Mouse (Mus musculus) stomach, postnatal 0 days (tissue): ENCODE measurements at regions not wholly inside any gene's neighbourhood (a gene's known extent, or its start where the extent isn't known, plus 50 kb on each side); places are given as distances from the start of the nearest gene placed in this dataset.

Source experiments
- ATAC-seq: fragments of 200-750 bp; cut with Nextera tagmentation; 2 replicates; pipeline ENCODE4 v1.8.0; 2017; ENCODE audit not compliant: low FRiP score, low TSS enrichment
- DNase-seq: peaks from one replicate; pipeline ENCODE4 v3.0.0-alpha.2; 2016; ENCODE audit warnings: low spot score
- H3K27ac ChIP-seq: fragments of 300-500 bp; sonication (generic); replicated peaks from 2 replicates; pipeline ENCODE4 v1.5.1; 2014; ENCODE audit warnings: mild to moderate bottlenecking, control low read depth
- H3K27me3 ChIP-seq: fragments of 300-500 bp; sonication (generic); 2 replicates; pipeline ENCODE4 v1.6.1; 2014; ENCODE audit warnings: low read length; ENCODE audit not compliant: control insufficient read depth, insufficient read depth
- H3K36me3 ChIP-seq: fragments of 300-500 bp; sonication (generic); 2 replicates; pipeline ENCODE4 v1.6.1; 2014; ENCODE audit warnings: low read length, mixed read lengths; ENCODE audit not compliant: control insufficient read depth, insufficient read depth
- H3K4me1 ChIP-seq: fragments of 300-500 bp; sonication (generic); replicated peaks from 2 replicates; pipeline ENCODE4 v1.6.1; 2014; ENCODE audit warnings: antibody characterized with exemption; ENCODE audit not compliant: control insufficient read depth, insufficient read depth
- H3K4me2 ChIP-seq: fragments of 300-500 bp; sonication (generic); replicated peaks from 2 replicates; pipeline ENCODE4 v1.6.1; 2014; ENCODE audit warnings: low read depth, mild to moderate bottlenecking, control low read depth, moderate library complexity
- H3K4me3 ChIP-seq: fragments of 300-500 bp; sonication (generic); 2 replicates; pipeline ENCODE4 v1.5.1; 2014; ENCODE audit warnings: low read depth, low read length, control low read depth
- H3K9ac ChIP-seq: fragments of 300-500 bp; sonication (generic); 2 replicates; pipeline ENCODE4 v1.6.1; 2014; ENCODE audit warnings: mild to moderate bottlenecking, low read length, control low read depth, mixed read lengths
- H3K9me3 ChIP-seq: fragments of 300-500 bp; sonication (generic); 2 replicates; pipeline ENCODE4 v1.6.1; 2016; ENCODE audit warnings: low read length; ENCODE audit not compliant: control insufficient read depth
- CTCF ChIP-seq: IDR thresholded peaks from 2 replicates; pipeline ENCODE4 v1.5.1; 2016; ENCODE audit warnings: antibody characterized with exemption, low read depth, mild to moderate bottlenecking, moderate library complexity
- EP300 ChIP-seq: optimal IDR thresholded peaks from 2 replicates; pipeline ENCODE3; 2016; ENCODE audit warnings: antibody characterized with exemption
- WGBS: fragments of 180-500 bp; shearing (Covaris S2); extraction: QIAGEN DNeasy Blood & Tissue Kit; methylation state at CpG from one replicate; pipeline ENCODE4 v1.1.7; 2014; 5-methylcytosine and 5-hydroxymethylcytosine counted together

DNA sequence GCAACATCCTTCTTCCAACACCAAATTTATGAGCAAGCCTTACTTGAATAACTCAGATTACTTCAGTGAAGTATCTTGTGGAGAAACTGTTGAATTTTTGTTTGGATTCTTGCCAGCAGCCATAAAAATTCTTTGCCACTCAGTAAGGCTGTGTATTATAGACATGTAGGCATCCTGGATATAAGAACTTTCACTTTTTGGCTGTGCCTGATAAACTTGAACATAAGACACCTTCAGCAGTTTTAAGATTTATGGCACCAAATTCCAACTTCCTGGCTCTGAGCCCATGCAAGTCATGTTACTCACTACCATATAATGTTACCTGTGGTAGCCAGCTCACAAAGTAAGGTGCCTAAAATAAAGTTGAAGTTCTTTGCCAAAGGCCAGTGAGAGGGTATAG is 159.3 kb downstream of the Wdr11 start:
- 0 out of 2 replicates have a peak, but pooled peaks cover 3% of the 10 kb centered on the region for H3K4me1 ChIP-seq
- no peak overlapping the region for H3K27ac ChIP-seq
- TF ChIP-seq CTCF (no peak), EP300 (no peak)
- no peaks in the 10 kb centered on the region for H3K9me3 ChIP-seq
- no peaks in the 10 kb centered on the region for H3K36me3 ChIP-seq
- no peak overlapping the region for H3K4me3 ChIP-seq
- DNase-seq (no peak), ATAC-seq (no peak)
- H3K4me2 ChIP-seq, result no peak overlapping the region
- H3K27me3 ChIP-seq, result no peaks in the 10 kb centered on the region
- H3K9ac ChIP-seq, result no peak overlapping the region

DNA sequence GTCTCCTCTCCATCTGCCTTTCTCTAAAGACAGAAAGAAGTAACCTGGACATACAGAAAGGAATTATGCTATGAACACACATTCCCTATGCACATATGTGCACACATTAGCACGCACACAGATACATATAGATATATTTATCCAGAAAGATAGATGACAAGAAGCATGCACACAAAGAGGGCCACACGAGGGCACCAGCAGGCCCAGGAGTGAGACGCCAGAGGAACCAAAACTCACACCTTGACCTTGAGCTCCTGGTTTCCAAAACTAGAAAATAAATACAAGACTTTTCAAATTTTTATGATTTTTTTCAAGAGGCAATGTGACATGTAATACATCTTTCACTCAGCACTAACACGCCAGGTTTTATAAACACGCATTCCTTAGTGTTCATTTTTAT is 163.1 kb downstream of the Wdr11 start:
- ATAC-seq, result no peak

DNA sequence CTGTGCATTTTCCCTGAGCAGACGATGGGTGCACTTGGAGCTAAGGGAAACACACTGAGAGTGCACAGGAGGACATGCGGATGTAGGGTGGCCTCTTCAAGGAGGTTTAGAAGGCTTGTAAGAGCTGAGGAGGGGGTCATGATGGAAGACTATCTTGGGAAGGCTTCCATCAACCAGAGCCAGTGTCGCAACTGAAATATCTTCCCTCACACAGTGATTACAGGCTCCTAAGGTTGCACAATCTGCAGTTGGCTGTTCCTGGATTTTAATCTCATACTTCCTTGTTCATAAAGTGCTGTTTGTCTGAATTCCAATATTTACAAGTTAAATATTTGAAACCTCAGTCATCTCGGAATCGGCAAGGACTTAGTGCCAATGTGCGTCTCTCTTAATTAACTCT is 164.5 kb downstream of the Wdr11 start:
- TF ChIP-seq EP300 (no peak), CTCF (no peak)
- Histone ChIP-seq H3K27ac (peak overlapping the region; percentile 67), H3K4me2 (no peak overlapping the region), H3K4me3 (no peak overlapping the region), H3K4me1 (0 out of 2 replicates have a peak, but pooled peaks cover 5% of the 10 kb centered on the region), H3K9ac (no peak overlapping the region), H3K36me3 (no peaks in the 10 kb centered on the region), H3K9me3 (no peaks in the 10 kb centered on the region), H3K27me3 (no peaks in the 10 kb centered on the region)
- WGBS, result 43% methylated on average over 6 of the region's 6 CpGs
- peak; percentile 80 for ATAC-seq
- peak; percentile 36 for DNase-seq

More for the DNA sequence above, 163.1 kb downstream of the Wdr11 start:
- no peak for DNase-seq
- no peak overlapping the region for H3K9ac ChIP-seq
- no peaks in the 10 kb centered on the region for H3K36me3 ChIP-seq
- H3K27me3 ChIP-seq, result no peaks in the 10 kb centered on the region
- no peak overlapping the region for H3K4me3 ChIP-seq
- H3K4me1 ChIP-seq, result 0 out of 2 replicates have a peak, but pooled peaks cover 5% of the 10 kb centered on the region
- 67% methylated on average over 5 of the region's 5 CpGs for WGBS
- H3K4me2 ChIP-seq, result no peak overlapping the region
- no peaks in the 10 kb centered on the region for H3K9me3 ChIP-seq
- TF ChIP-seq CTCF (peak; percentile 66), EP300 (no peak)
- H3K27ac ChIP-seq, result no peak overlapping the region

DNA sequence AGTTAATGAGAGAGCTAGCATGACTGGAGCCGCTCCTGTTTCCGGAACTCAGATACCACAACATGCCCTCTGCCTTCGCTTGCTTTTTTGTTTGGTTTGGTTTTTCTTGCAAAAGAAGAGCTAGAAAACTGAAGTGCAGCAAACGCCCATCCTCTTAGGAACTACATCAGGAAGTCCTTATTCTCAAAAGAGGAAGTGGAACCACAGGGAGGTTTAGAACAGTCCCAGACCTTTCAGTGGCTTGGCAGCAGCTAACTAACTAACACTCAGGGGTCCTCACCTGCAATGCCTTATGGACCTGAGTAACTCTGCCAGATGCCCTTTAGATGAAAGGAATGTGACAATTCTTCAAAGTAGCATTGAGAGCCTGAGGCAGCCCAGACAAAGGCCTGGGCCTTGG is 168.2 kb downstream of the Wdr11 start:
- no peak for DNase-seq

DNA sequence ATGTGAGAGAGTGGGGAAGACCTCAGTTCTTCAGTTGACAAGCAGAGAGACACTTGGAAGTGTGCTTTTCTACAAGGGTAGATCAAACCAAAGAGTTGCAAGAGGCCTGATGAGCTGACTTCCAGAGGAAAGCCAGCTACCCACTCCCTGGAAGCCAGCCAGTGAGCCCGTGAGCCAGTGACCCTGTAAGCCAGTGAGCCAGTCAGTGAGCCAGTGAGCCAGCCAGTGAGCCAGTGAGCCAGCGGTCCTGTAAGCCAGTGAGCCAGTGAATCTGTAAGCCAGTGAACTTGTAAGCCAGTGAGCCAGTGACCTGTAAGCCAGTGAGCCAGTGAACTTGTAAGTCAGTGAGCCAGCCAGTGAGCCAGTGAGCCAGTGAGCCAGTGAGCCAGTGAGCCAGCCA is 168.7 kb downstream of the Wdr11 start:
- no peak overlapping the region for H3K4me3 ChIP-seq
- no peak overlapping the region for H3K4me2 ChIP-seq
- WGBS, result 80% methylated on average over 2 of the region's 2 CpGs
- no peaks in the 10 kb centered on the region for H3K9me3 ChIP-seq
- no peak overlapping the region for H3K9ac ChIP-seq
- peaks cover 9% of the 10 kb centered on the region; the same call in 1 of the 2 replicates for H3K4me1 ChIP-seq
- peak overlapping the region; percentile 45 for H3K27ac ChIP-seq
- no peaks in the 10 kb centered on the region for H3K36me3 ChIP-seq
- no peaks in the 10 kb centered on the region for H3K27me3 ChIP-seq
- DNase-seq, result peak; percentile 20
- TF ChIP-seq EP300 (no peak), CTCF (no peak)
- no peak for ATAC-seq

More for the DNA sequence above, 168.2 kb downstream of the Wdr11 start:
- Histone ChIP-seq H3K27me3 (no peaks in the 10 kb centered on the region), H3K4me2 (no peak overlapping the region), H3K27ac (no peak overlapping the region), H3K4me3 (no peak overlapping the region), H3K9me3 (no peaks in the 10 kb centered on the region), H3K9ac (no peak overlapping the region), H3K4me1 (peaks cover 9% of the 10 kb centered on the region; the same call in 1 of the 2 replicates), H3K36me3 (no peaks in the 10 kb centered on the region)
- WGBS, result 75% methylated on average over 4 of the region's 4 CpGs
- ATAC-seq, result no peak
- no peak for TF ChIP-seq CTCF
- no peak for TF ChIP-seq EP300

DNA sequence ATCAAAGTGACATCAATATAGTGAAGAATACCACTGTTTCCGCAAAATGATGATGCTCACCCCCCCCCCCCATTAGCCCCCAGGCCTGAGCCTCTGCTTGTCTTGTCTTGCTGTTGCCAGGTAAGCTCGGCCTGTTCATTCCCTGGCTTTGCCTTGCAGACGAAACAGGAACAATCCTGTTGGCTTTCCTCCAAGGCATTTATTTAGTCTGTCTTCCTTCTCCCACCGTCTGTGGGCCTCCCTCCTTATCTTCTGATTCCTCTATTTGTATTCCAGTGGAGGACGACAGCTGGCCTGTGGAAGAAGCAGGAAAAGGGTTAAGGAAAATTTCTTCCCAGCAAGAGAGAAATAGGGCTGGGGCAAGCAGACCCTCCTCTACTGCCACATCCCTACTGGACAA is 172.1 kb downstream of the Wdr11 start:
- no peaks in the 10 kb centered on the region for H3K27me3 ChIP-seq
- ATAC-seq, result no peak
- H3K9me3 ChIP-seq, result no peaks in the 10 kb centered on the region
- H3K27ac ChIP-seq, result peak overlapping the region; percentile 74
- H3K4me3 ChIP-seq, result no peak overlapping the region
- no peaks in the 10 kb centered on the region for H3K36me3 ChIP-seq
- DNase-seq, result peak; percentile 29
- H3K4me2 ChIP-seq, result no peak overlapping the region
- no peak overlapping the region for H3K9ac ChIP-seq
- 12% methylated on average over 5 of the region's 5 CpGs for WGBS
- no peak for TF ChIP-seq EP300
- TF ChIP-seq CTCF, result peak; percentile 17
- H3K4me1 ChIP-seq, result peaks cover 5% of the 10 kb centered on the region; the same call in 1 of the 2 replicates
